Mouse (Mus musculus) kidney, postnatal 0 days (tissue): Measurements from ENCODE around the gene Hdac4. TPM values are rescaled to one million over a fixed set of nuclear protein-coding genes. Genes with fewer than 3 reads are reported as not detected.

Experiments
- ATAC-seq: fragments of 200-750 bp; cut with Nextera tagmentation; replicated peaks from 2 replicates; pipeline ENCODE4 v1.8.0; 2017; ENCODE audit warnings: low read depth, moderate number of reproducible peaks, moderate TSS enrichment, moderate library complexity; ENCODE audit not compliant: low FRiP score
- DNase-seq: peaks from one replicate; pipeline ENCODE4 v3.0.0-alpha.2; 2016; ENCODE audit warnings: low spot score
- H3K27ac ChIP-seq: fragments of 300-500 bp; sonication (generic); 2 replicates; pipeline ENCODE4 v1.5.1; 2014; ENCODE audit warnings: mild to moderate bottlenecking
- H3K27me3 ChIP-seq: fragments of 300-500 bp; sonication (generic); 2 replicates; pipeline ENCODE4 v1.6.1; 2014; ENCODE audit warnings: low read length, mixed read lengths; ENCODE audit not compliant: insufficient read depth
- H3K36me3 ChIP-seq: fragments of 300-500 bp; sonication (generic); 2 replicates; pipeline ENCODE4 v1.6.1; 2014; ENCODE audit warnings: low read length, mixed read lengths; ENCODE audit not compliant: insufficient read depth
- H3K4me1 ChIP-seq: fragments of 300-500 bp; sonication (generic); replicated peaks from 2 replicates; pipeline ENCODE4 v1.6.1; 2014; ENCODE audit warnings: antibody characterized with exemption, low read length, mixed read lengths; ENCODE audit not compliant: insufficient read depth
- H3K4me2 ChIP-seq: fragments of 300-500 bp; sonication (generic); 2 replicates; pipeline ENCODE4 v1.6.1; 2014; ENCODE audit warnings: mild to moderate bottlenecking, low read length, moderate library complexity, mixed read lengths
- H3K4me3 ChIP-seq: fragments of 300-500 bp; sonication (generic); replicated peaks from 2 replicates; pipeline ENCODE4 v1.5.1; 2014; ENCODE audit warnings: low read depth, low read length
- H3K9ac ChIP-seq: fragments of 300-500 bp; sonication (generic); 2 replicates; pipeline ENCODE4 v1.6.1; 2014; ENCODE audit warnings: low read depth, low read length
- H3K9me3 ChIP-seq: fragments of 300-500 bp; sonication (generic); replicated peaks from 2 replicates; pipeline ENCODE4 v1.6.1; 2016; ENCODE audit warnings: low read length, inconsistent platforms, mixed read lengths
- CTCF ChIP-seq: IDR thresholded peaks from 2 replicates; pipeline ENCODE4 v1.5.1; 2016; ENCODE audit warnings: antibody characterized with exemption, low read depth, mild to moderate bottlenecking, moderate library complexity
- WGBS: fragments of 180-500 bp; shearing (Covaris S2); extraction: QIAGEN DNeasy Blood & Tissue Kit; methylation state at CpG from one replicate; pipeline ENCODE4 v1.1.7; 2014; 5-methylcytosine and 5-hydroxymethylcytosine counted together
- polyA plus RNA-seq: library from polyadenylated mRNA; unstranded; fragments of >200 nt; fragmentation: Nextera tagmentation; extraction: Ambion mirVana; gene quantifications from 2 replicates; pipeline ENCODE4 v1.2.1, GENCODE M21; 2015

Hdac4 gene
- polyA plus RNA-seq, 1 experiment from 2014 or later: 13.9 TPM

- no peak for ATAC-seq
These were observed 45.3 kb downstream of the Hdac4 start for GRCm38 (mm10) chr1:92150201-92150600.

DNA sequence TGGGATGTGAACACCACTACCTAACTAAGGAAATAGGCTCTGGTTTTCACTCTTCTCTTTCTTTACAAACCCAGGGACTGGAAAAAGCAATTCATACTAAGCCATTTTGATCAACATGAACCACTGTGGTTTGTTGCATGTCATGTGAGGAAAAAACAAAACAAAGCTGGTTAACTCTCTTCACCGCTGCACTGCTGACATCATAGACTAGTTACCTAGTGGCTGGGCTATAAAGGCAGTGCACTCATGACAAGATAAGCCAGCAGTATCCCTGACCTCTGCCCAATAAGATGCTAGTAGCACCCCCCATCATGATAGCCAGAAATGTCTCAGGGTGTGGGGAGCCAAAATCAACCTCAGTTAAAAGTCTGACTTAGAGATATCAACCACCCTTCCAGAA lies 47.0 kb downstream of the Hdac4 start:
- TF ChIP-seq CTCF: no peak
- Histone ChIP-seq H3K4me2 (no peak overlapping the region), H3K4me1 (peaks cover 6% of the 10 kb centered on the region; the same call in 1 of the 2 replicates), H3K9me3 (no peaks in the 10 kb centered on the region), H3K27me3 (no peaks in the 10 kb centered on the region), H3K9ac (no peak overlapping the region), H3K36me3 (0 out of 2 replicates have a peak, but pooled peaks cover 4% of the 10 kb centered on the region), H3K27ac (no peak overlapping the region), H3K4me3 (no peak overlapping the region)
- DNase-seq (no peak), ATAC-seq (no peak)
- WGBS: 90% methylated on average over 1 of the region's 1 CpGs

More at GRCm38 (mm10) chr1:92150201-92150600, 45.3 kb downstream of the Hdac4 start:
- Histone ChIP-seq H3K4me2 (no peak overlapping the region), H3K27me3 (no peaks in the 10 kb centered on the region), H3K9ac (no peak overlapping the region), H3K36me3 (0 out of 2 replicates have a peak, but pooled peaks cover 4% of the 10 kb centered on the region), H3K9me3 (no peaks in the 10 kb centered on the region), H3K4me3 (no peak overlapping the region), H3K4me1 (no peaks in the 10 kb centered on the region), H3K27ac (no peak overlapping the region)
- no peak for TF ChIP-seq CTCF
- no peak for DNase-seq
- 58% methylated on average over 1 of the region's 1 CpGs for WGBS

- TF ChIP-seq CTCF: no peak
- Histone ChIP-seq H3K27me3 (no peaks in the 10 kb centered on the region), H3K4me3 (no peak overlapping the region), H3K4me1 (peaks cover 6% of the 10 kb centered on the region; the same call in 1 of the 2 replicates), H3K9me3 (no peaks in the 10 kb centered on the region), H3K27ac (no peak overlapping the region), H3K36me3 (0 out of 2 replicates have a peak, but pooled peaks cover 4% of the 10 kb centered on the region), H3K9ac (no peak overlapping the region), H3K4me2 (no peak overlapping the region)
- WGBS: 53% methylated on average over 6 of the region's 6 CpGs
- no peak for ATAC-seq
- DNase-seq: peak; percentile 60
These were observed 50.5 kb downstream of the Hdac4 start for GRCm38 (mm10) chr1:92144868-92145534.

GRCm38 (mm10) chr1:92143331-92143895 lies 52.1 kb downstream of the Hdac4 start:
- H3K27me3 ChIP-seq: no peaks in the 10 kb centered on the region
- DNase-seq (no peak), ATAC-seq (no peak)
- H3K4me3 ChIP-seq: no peak overlapping the region
- no peak overlapping the region for H3K27ac ChIP-seq
- 82% methylated on average over 6 of the region's 6 CpGs for WGBS
- H3K4me2 ChIP-seq: no peak overlapping the region
- H3K9me3 ChIP-seq: no peaks in the 10 kb centered on the region
- no peak for TF ChIP-seq CTCF
- H3K4me1 ChIP-seq: peaks cover 6% of the 10 kb centered on the region; the same call in 1 of the 2 replicates
- H3K36me3 ChIP-seq: 0 out of 2 replicates have a peak, but pooled peaks cover 7% of the 10 kb centered on the region
- H3K9ac ChIP-seq: no peak overlapping the region

DNA sequence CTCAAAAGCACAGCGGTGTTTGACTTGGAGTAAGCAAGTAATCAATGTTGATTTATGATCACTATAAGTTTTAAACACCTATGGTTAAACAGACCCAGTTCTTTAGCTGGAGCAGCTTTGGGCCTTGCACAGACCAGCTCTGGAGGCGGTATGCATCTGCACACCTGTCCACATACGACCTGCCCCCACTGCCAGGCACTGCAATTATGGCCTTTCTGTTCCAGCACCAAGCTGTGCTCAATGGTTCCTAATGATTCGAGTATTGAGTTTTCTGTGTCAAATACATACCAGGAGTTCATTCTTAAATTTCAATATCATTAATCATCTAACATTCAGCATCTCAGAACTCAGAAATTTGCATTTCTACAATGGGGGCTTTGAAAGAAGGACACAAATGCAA lies 52.7 kb downstream of the Hdac4 start:
- 74% methylated on average over 4 of the region's 4 CpGs for WGBS
- no peak for ATAC-seq
- 0 out of 2 replicates have a peak, but pooled peaks cover 7% of the 10 kb centered on the region for H3K36me3 ChIP-seq
- H3K9me3 ChIP-seq: no peaks in the 10 kb centered on the region
- H3K27me3 ChIP-seq: no peaks in the 10 kb centered on the region
- peaks cover 6% of the 10 kb centered on the region; the same call in 1 of the 2 replicates for H3K4me1 ChIP-seq
- no peak overlapping the region for H3K27ac ChIP-seq
- no peak overlapping the region for H3K4me2 ChIP-seq
- TF ChIP-seq CTCF: no peak
- no peak overlapping the region for H3K9ac ChIP-seq
- H3K4me3 ChIP-seq: no peak overlapping the region
- DNase-seq: no peak

- no peaks in the 10 kb centered on the region for H3K9me3 ChIP-seq
- no peak overlapping the region for H3K4me2 ChIP-seq
- H3K4me1 ChIP-seq: 0 out of 2 replicates have a peak, but pooled peaks cover 3% of the 10 kb centered on the region
- no peak overlapping the region for H3K4me3 ChIP-seq
- H3K9ac ChIP-seq: no peak overlapping the region
- H3K27ac ChIP-seq: no peak overlapping the region
- no peaks in the 10 kb centered on the region for H3K27me3 ChIP-seq
- DNase-seq (no peak), ATAC-seq (no peak)
- WGBS: 92% methylated on average over 4 of the region's 4 CpGs
- TF ChIP-seq CTCF: no peak
- 0 out of 2 replicates have a peak, but pooled peaks cover 3% of the 10 kb centered on the region for H3K36me3 ChIP-seq
These were observed 56.5 kb downstream of the Hdac4 start for GRCm38 (mm10) chr1:92139001-92139400.
